Mouse (Mus musculus): ENCODE data around the gene Trim68.

GRCm38 (mm10) chr7:102698461-102698860, 11.3 kb upstream of the Trim68 start:
- TF ChIP-seq GATA1 (IDR thresholded peaks at IDR 0.05; ENCODE audit: borderline replicate concordance, low read length) (no peak), FLI1 (IDR thresholded peaks at IDR 0.05; ENCODE audit: low read length) (no peak)

All from megakaryocyte, embryonic 14.5 days (primary cell).